Mouse (Mus musculus) erythroblast, embryonic 14.5 days (primary cell): ENCODE results near the gene Rps6kl1.

Experiments
- GATA1 ChIP-seq: IDR thresholded peaks from 2 replicates; pipeline ENCODE4 v1.6.1; 2012; ENCODE audit warnings: low read length, inconsistent platforms, mixed read lengths
- TAL1 ChIP-seq: IDR thresholded peaks from 3 replicates; pipeline ENCODE4 v1.6.1; 2012; ENCODE audit warnings: low read length, inconsistent platforms, mixed read lengths

DNA sequence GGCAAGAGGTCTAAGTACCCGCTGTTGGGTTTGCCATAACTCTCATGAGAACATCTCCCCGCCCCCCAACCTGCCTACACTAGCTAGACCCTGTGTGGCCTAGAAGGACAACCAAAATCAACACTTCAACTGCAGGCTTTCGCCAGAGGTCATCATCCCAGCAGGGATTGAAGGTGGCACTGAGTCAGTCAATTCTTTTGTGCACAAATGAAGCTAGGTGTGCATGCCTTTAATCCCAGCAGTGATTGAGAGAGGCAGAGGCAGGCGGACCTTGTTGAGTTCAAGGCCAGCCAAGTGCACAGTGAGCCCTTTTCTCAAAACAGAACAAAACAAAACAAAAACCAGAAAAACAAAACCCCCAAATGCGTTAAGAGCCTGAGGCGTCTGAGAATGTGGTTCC lies 10.0 kb downstream of the Rps6kl1 start:
- no peak for TF ChIP-seq GATA1
- TF ChIP-seq TAL1 = no peak
